Mouse (Mus musculus) cerebellum, postnatal 4 days (tissue): ENCODE measurements around the gene Pzp.

ENCODE experiments used
- DNase-seq, 2 experiments: peaks; one replicate each; pipeline ENCODE4 v3.0.0; 2022; ENCODE audit warnings: low spot score in 2 of 2, mixed read lengths in 1 of 2

Pzp gene

DNA sequence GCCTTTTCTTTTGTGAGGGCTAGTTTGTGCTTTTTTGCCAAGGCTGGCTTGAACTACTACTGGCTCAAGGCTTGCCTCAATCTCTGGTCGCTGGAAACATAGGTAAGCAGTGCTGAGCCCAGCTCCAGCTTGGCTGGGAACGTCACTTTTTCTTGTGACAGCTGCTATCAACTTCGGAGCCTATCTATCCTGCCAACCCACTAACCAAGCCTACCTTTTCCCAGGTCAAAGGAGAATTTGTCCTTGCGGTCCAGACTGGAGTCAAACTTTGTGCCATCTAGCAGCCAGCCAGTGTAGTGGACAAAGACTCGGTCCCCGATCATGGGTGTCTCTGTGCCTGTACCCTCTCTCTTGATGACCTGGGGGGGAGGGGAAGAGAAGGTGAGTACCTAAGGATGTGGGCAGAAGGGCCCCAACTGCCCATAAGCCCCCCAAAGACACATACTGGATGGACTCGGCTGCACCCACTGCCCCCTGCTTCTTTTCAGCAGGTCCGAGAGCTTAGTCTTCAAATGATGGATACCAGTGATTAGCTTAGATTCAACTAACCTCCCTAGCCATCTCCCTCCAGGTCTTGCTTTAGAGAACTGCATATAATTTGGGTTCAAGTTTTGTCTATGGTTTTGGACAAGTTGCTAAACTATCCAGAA lies 90.0 kb downstream of the Pzp start:
- no peak for DNase-seq

DNA sequence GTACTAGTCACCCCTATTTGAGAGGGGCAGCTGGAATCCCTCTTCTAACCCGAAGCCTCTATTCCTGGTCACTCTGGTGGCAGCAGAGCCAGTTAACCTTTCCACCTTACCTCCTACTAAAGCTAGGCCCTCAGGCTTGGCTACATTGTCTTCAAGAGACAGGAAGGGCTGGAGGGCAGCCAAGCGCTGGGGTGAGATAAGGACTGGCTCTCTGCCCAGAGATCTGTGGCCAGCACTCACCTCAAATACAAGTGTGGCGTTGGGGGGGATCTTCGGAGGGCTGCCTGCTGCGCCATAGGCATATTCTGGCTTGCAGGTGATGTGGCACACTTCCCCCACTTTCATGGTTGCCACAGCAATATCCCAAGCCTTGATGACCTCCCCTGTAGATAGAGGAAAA lies 91.0 kb downstream of the Pzp start:
- DNase-seq, result peak in 1 of 2 experiments; percentile 43
